Mouse (Mus musculus) intestine, postnatal 0 days (tissue): ENCODE measurements around the gene Fignl2. TPM values are rescaled to one million over a fixed set of nuclear protein-coding genes. Genes with fewer than 3 reads are reported as not detected.

ENCODE experiments used
- ATAC-seq: fragments of 200-750 bp; cut with Nextera tagmentation; 2 replicates; pipeline ENCODE4 v1.8.0; 2017; ENCODE audit warnings: mild to moderate bottlenecking, moderate TSS enrichment, moderate library complexity
- H3K27ac ChIP-seq: fragments of 300-500 bp; sonication (generic); 2 replicates; pipeline ENCODE4 v1.5.1; 2014; ENCODE audit warnings: mild to moderate bottlenecking, low read depth, low read length, moderate library complexity
- H3K27me3 ChIP-seq: fragments of 300-500 bp; sonication (generic); replicated peaks from 2 replicates; pipeline ENCODE4 v1.6.1; 2014; ENCODE audit warnings: low read length, mixed read lengths; ENCODE audit not compliant: control insufficient read depth, insufficient read depth
- H3K36me3 ChIP-seq: fragments of 300-500 bp; sonication (generic); 2 replicates; pipeline ENCODE4 v1.6.1; 2014; ENCODE audit warnings: mild to moderate bottlenecking, moderate library complexity; ENCODE audit not compliant: control insufficient read depth, insufficient read depth
- H3K4me1 ChIP-seq: fragments of 300-500 bp; sonication (generic); replicated peaks from 2 replicates; pipeline ENCODE4 v1.6.1; 2014; ENCODE audit warnings: antibody characterized with exemption, low read length, mixed read lengths; ENCODE audit not compliant: control insufficient read depth, insufficient read depth
- H3K4me2 ChIP-seq: fragments of 300-500 bp; sonication (generic); replicated peaks from 2 replicates; pipeline ENCODE4 v1.6.1; 2014; ENCODE audit warnings: low read depth, mild to moderate bottlenecking, moderate library complexity
- H3K4me3 ChIP-seq: fragments of 300-500 bp; sonication (generic); 2 replicates; pipeline ENCODE4 v1.5.1; 2014; ENCODE audit warnings: low read depth, low read length
- H3K9ac ChIP-seq: fragments of 300-500 bp; sonication (generic); 2 replicates; pipeline ENCODE4 v1.6.1; 2014; ENCODE audit warnings: mild to moderate bottlenecking, low read depth, low read length
- H3K9me3 ChIP-seq: fragments of 300-500 bp; sonication (generic); 2 replicates; pipeline ENCODE4 v1.6.1; 2016; ENCODE audit warnings: mixed run types; ENCODE audit not compliant: control insufficient read depth
- CTCF ChIP-seq: sonication (generic); IDR thresholded peaks from 2 replicates; pipeline ENCODE4 v1.5.1; 2016; ENCODE audit warnings: low read depth, mild to moderate bottlenecking, control low read depth, antibody characterized with exemption, moderate library complexity
- WGBS: fragments of 180-500 bp; shearing (Covaris S2); extraction: QIAGEN DNeasy Blood & Tissue Kit; methylation state at CpG from one replicate; pipeline ENCODE4 v1.1.7; 2014; 5-methylcytosine and 5-hydroxymethylcytosine counted together
- polyA plus RNA-seq: library from polyadenylated mRNA; unstranded; fragments of >200 nt; fragmentation: Nextera tagmentation; extraction: Ambion mirVana; gene quantifications from 2 replicates; pipeline ENCODE4 v1.2.1, GENCODE M21; 2015

Fignl2 gene
- polyA plus RNA-seq, 1 experiment from 2014 or later: 0.16 TPM

GRCm38 (mm10) chr15:101088291-101088690 lies 9.9 kb upstream of the Fignl2 start:
- Histone ChIP-seq H3K4me3 (no peak overlapping the region), H3K36me3 (no peaks in the 10 kb centered on the region), H3K4me2 (no peak overlapping the region), H3K4me1 (no peaks in the 10 kb centered on the region), H3K27me3 (no peaks in the 10 kb centered on the region), H3K9ac (no peak overlapping the region), H3K27ac (no peak overlapping the region), H3K9me3 (no peaks in the 10 kb centered on the region)
- TF ChIP-seq CTCF: no peak
- ATAC-seq: no peak
- 74% methylated on average over 4 of the region's 4 CpGs for WGBS

DNA sequence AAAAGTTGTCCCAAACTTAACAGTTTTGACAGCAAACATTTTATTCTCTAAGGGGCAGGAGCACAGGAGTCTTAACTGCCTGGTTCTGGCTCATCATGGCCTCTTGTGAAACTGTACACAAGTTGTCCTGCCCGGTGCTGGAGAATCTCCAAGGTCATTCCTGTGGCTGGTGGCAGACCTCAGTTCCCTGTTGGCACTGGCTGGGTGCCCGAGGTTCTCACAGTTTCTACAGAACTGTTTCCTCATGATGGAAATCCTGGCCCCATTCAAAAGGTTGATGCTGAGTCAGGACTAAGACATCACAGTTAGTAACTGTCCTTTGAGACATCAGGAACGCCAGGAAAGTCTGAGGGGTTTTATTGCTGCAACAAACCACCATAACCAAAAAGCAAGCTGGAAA lies 8.6 kb upstream of the Fignl2 start:
- Histone ChIP-seq H3K9me3 (no peaks in the 10 kb centered on the region), H3K4me2 (no peak overlapping the region), H3K27me3 (no peaks in the 10 kb centered on the region), H3K9ac (no peak overlapping the region), H3K36me3 (no peaks in the 10 kb centered on the region), H3K4me1 (no peaks in the 10 kb centered on the region), H3K27ac (no peak overlapping the region), H3K4me3 (no peak overlapping the region)
- ATAC-seq: no peak
- 66% methylated on average over 3 of the region's 3 CpGs for WGBS
- TF ChIP-seq CTCF: no peak

DNA sequence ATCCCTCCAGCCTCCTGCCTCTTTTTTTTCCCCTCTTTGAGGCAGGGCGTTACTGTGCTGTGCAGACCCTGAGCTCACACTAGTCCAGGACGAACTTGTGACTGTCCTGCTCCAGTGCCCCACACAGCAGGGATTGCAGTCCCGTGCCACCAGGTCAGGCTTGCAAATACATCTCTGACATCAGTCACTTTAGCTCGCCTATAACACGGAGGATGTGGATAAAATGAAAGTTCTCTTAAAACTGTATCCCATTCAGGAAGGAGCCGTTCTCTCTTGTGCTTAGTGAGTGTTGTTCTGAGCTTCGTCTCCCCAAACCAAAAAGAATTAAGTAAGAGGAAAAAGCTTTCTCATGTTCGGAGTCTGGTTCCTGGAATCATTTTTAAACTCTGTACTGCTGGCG lies 8.1 kb upstream of the Fignl2 start:
- Histone ChIP-seq H3K4me2 (no peak overlapping the region), H3K27ac (no peak overlapping the region), H3K36me3 (no peaks in the 10 kb centered on the region), H3K9me3 (no peaks in the 10 kb centered on the region), H3K4me1 (no peaks in the 10 kb centered on the region), H3K9ac (no peak overlapping the region), H3K4me3 (no peak overlapping the region), H3K27me3 (no peaks in the 10 kb centered on the region)
- no peak for ATAC-seq
- no peak for TF ChIP-seq CTCF
- 69% methylated on average over 9 of the region's 9 CpGs for WGBS

- no peak for TF ChIP-seq CTCF
- no peaks in the 10 kb centered on the region for H3K4me1 ChIP-seq
- no peak overlapping the region for H3K4me3 ChIP-seq
- no peak overlapping the region for H3K4me2 ChIP-seq
- WGBS: 78% methylated on average over 10 of the region's 10 CpGs
- H3K9ac ChIP-seq: no peak overlapping the region
- no peak overlapping the region for H3K27ac ChIP-seq
- H3K27me3 ChIP-seq: no peaks in the 10 kb centered on the region
- no peaks in the 10 kb centered on the region for H3K36me3 ChIP-seq
- ATAC-seq: no peak
- no peaks in the 10 kb centered on the region for H3K9me3 ChIP-seq
Observed at GRCm38 (mm10) chr15:101084499-101084898, 6.1 kb upstream of the Fignl2 start.

DNA sequence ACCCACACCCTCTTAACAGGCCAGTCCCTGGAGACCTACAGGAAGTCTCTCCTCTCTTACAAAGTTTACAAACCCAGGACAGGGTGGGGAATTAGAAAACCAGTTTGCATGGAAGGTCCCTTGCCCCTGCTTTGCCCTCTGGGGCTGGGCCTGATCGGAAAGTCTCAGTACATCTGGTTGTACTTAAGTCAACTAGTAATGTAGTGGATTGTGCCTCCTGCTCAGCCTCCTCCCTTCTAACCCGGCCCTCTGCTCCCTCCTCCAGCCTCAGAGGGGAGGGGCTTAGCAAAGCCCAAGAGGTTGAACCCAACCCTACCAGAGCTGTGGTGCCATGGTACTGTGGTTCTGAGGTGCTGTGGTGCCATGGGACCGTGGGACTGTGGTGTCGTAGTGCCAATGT lies 3.9 kb upstream of the Fignl2 start:
- no peaks in the 10 kb centered on the region for H3K36me3 ChIP-seq
- 0 out of 2 replicates have a peak, but pooled peaks cover 4% of the 10 kb centered on the region for H3K27me3 ChIP-seq
- ATAC-seq: no peak
- TF ChIP-seq CTCF: no peak
- H3K4me3 ChIP-seq: no peak overlapping the region
- H3K9ac ChIP-seq: no peak overlapping the region
- H3K4me2 ChIP-seq: no peak overlapping the region
- H3K9me3 ChIP-seq: no peaks in the 10 kb centered on the region
- 50% methylated on average over 4 of the region's 4 CpGs for WGBS
- H3K27ac ChIP-seq: no peak overlapping the region
- H3K4me1 ChIP-seq: peaks cover 4% of the 10 kb centered on the region; the same call in 1 of the 2 replicates

- no peaks in the 10 kb centered on the region for H3K36me3 ChIP-seq
- H3K4me2 ChIP-seq: no peak overlapping the region
- H3K9me3 ChIP-seq: no peaks in the 10 kb centered on the region
- no peak overlapping the region for H3K4me3 ChIP-seq
- peaks cover 4% of the 10 kb centered on the region; the same call in 1 of the 2 replicates for H3K4me1 ChIP-seq
- TF ChIP-seq CTCF: no peak
- H3K27me3 ChIP-seq: 0 out of 2 replicates have a peak, but pooled peaks cover 7% of the 10 kb centered on the region
- no peak overlapping the region for H3K27ac ChIP-seq
- no peak overlapping the region for H3K9ac ChIP-seq
- no peak for ATAC-seq
- WGBS: 79% methylated on average over 7 of the region's 7 CpGs
Observed at GRCm38 (mm10) chr15:101081035-101081548, 2.7 kb upstream of the Fignl2 start.
